Mouse (Mus musculus): ENCODE measurements around the gene Camta2. TPM values are rescaled to one million over a fixed set of nuclear protein-coding genes. Genes with fewer than 3 reads are reported as not detected.
A peak's percentile ranks its signal among the peaks of the same experiment; 100 is the strongest.

Camta2 gene
- polyA plus RNA-seq, 1 experiment from 2014 or later = 14.1 TPM

- H3K4me1 ChIP-seq = peaks cover 65% of the 10 kb centered on the region
- WGBS = 83% methylated on average over 2 of the region's 2 CpGs
- H3K4me3 ChIP-seq (replicated peaks) = 0 out of 2 replicates have a peak overlapping the region, but pooled peaks have one; percentile 2
- no peaks in the 10 kb centered on the region for H3K9me3 ChIP-seq (replicated peaks)
- no peak for ATAC-seq (replicated peaks; ENCODE audit: low FRiP score)
- no peaks in the 10 kb centered on the region for H3K27me3 ChIP-seq
- H3K4me2 ChIP-seq = peak overlapping the region; percentile 95
- peaks cover 51% of the 10 kb centered on the region for H3K36me3 ChIP-seq
- no peak overlapping the region for H3K9ac ChIP-seq
- H3K27ac ChIP-seq = no peak overlapping the region
Observed at GRCm38 (mm10) chr11:70651391-70651790, 36.5 kb downstream of the Camta2 start.

GRCm38 (mm10) chr11:70650322-70651175 lies 37.4 kb downstream of the Camta2 start:
- H3K4me1 ChIP-seq = peaks cover 65% of the 10 kb centered on the region
- H3K4me3 ChIP-seq (replicated peaks) = peak overlapping the region; percentile 4; the same call in 1 of the 2 replicates
- peaks cover 54% of the 10 kb centered on the region for H3K36me3 ChIP-seq
- no peaks in the 10 kb centered on the region for H3K27me3 ChIP-seq
- WGBS = 71% methylated on average over 12 of the region's 12 CpGs
- ATAC-seq (replicated peaks; ENCODE audit: low FRiP score) = no peak
- no peak overlapping the region for H3K9ac ChIP-seq
- H3K9me3 ChIP-seq (replicated peaks) = no peaks in the 10 kb centered on the region
- peak overlapping the region; percentile 95; the same call in 1 of the 2 replicates for H3K4me2 ChIP-seq
- peak overlapping the region; percentile 35; the same call in 1 of the 2 replicates for H3K27ac ChIP-seq

GRCm38 (mm10) chr11:70649185-70649734 lies 38.6 kb downstream of the Camta2 start:
- Histone ChIP-seq H3K27ac (no peak overlapping the region), H3K36me3 (peaks cover 67% of the 10 kb centered on the region), H3K4me1 (peaks cover 66% of the 10 kb centered on the region), H3K9ac (peak overlapping the region; percentile 87; the same call in 1 of the 2 replicates), H3K27me3 (no peaks in the 10 kb centered on the region), H3K9me3 (replicated peaks) (no peaks in the 10 kb centered on the region), H3K4me2 (peak overlapping the region; percentile 96), H3K4me3 (replicated peaks) (peak overlapping the region; percentile 84)
- WGBS = 71% methylated on average over 8 of the region's 8 CpGs
- ATAC-seq (replicated peaks; ENCODE audit: low FRiP score) = no peak

- peak overlapping the region; percentile 99; the same call in 1 of the 2 replicates for H3K27ac ChIP-seq
- H3K36me3 ChIP-seq = peaks cover 74% of the 10 kb centered on the region
- peak overlapping the region; percentile 96 for H3K4me2 ChIP-seq
- no peaks in the 10 kb centered on the region for H3K9me3 ChIP-seq (replicated peaks)
- peak overlapping the region; percentile 84 for H3K4me3 ChIP-seq (replicated peaks)
- no peak for ATAC-seq (replicated peaks; ENCODE audit: low FRiP score)
- H3K9ac ChIP-seq = peak overlapping the region; percentile 87
- no peaks in the 10 kb centered on the region for H3K27me3 ChIP-seq
- H3K4me1 ChIP-seq = peaks cover 66% of the 10 kb centered on the region
- 80% methylated on average over 4 of the region's 4 CpGs for WGBS
Observed at GRCm38 (mm10) chr11:70648512-70648911, 39.4 kb downstream of the Camta2 start.

- ATAC-seq (replicated peaks; ENCODE audit: low FRiP score) = peak; percentile 17; the same call in 1 of the 2 replicates
- Histone ChIP-seq H3K4me3 (replicated peaks) (peak overlapping the region; percentile 84), H3K27me3 (no peaks in the 10 kb centered on the region), H3K4me1 (peaks cover 64% of the 10 kb centered on the region), H3K27ac (peak overlapping the region; percentile 99), H3K9me3 (replicated peaks) (no peaks in the 10 kb centered on the region), H3K9ac (peak overlapping the region; percentile 87), H3K4me2 (peak overlapping the region; percentile 96), H3K36me3 (peaks cover 77% of the 10 kb centered on the region)
- WGBS = 3% methylated on average over 28 of the region's 28 CpGs
Observed at GRCm38 (mm10) chr11:70647716-70648420, 40.0 kb downstream of the Camta2 start.

GRCm38 (mm10) chr11:70646691-70647650 lies 40.9 kb downstream of the Camta2 start, which contains the start of the genes Rnf167 and Slc25a11:
Gene Rnf167 (plus strand): TSS chr11:70647235.
Gene Slc25a11 (minus strand): TSS chr11:70647479.
- Histone ChIP-seq H3K9ac (peak within 1 kb of the TSS; percentile 87), H3K36me3 (peaks cover 72% of the 10 kb centered on the region), H3K4me2 (peak within 1 kb of the TSS; percentile 96), H3K27me3 (no peaks in the 10 kb centered on the region), H3K4me1 (peaks cover 55% of the 10 kb centered on the region), H3K4me3 (replicated peaks) (peak within 1 kb of the TSS; percentile 84), H3K9me3 (replicated peaks) (no peaks in the 10 kb centered on the region), H3K27ac (peak within 1 kb of the TSS; percentile 99)
- ATAC-seq (replicated peaks; ENCODE audit: low FRiP score) = peak; percentile 92
- under 1% methylated on average over 63 of the region's 63 CpGs for WGBS

- ATAC-seq (replicated peaks; ENCODE audit: low FRiP score) = no peak
- WGBS = 10% methylated on average over 3 of the region's 3 CpGs
Observed at GRCm38 (mm10) chr11:70646259-70646555, 41.7 kb downstream of the Camta2 start.

GRCm38 (mm10) chr11:70645461-70646258 lies 42.2 kb downstream of the Camta2 start:
- Histone ChIP-seq H3K9ac (peak overlapping the region; percentile 76), H3K4me2 (peak overlapping the region; percentile 82), H3K4me3 (replicated peaks) (peak overlapping the region; percentile 84), H3K9me3 (replicated peaks) (no peaks in the 10 kb centered on the region), H3K27me3 (no peaks in the 10 kb centered on the region), H3K4me1 (peaks cover 42% of the 10 kb centered on the region), H3K36me3 (peaks cover 59% of the 10 kb centered on the region), H3K27ac (peak overlapping the region; percentile 93)
- no peak for ATAC-seq (replicated peaks; ENCODE audit: low FRiP score)
- WGBS = 86% methylated on average over 12 of the region's 12 CpGs

More at GRCm38 (mm10) chr11:70646259-70646555, 41.7 kb downstream of the Camta2 start:
- Histone ChIP-seq H3K27ac (peak overlapping the region; percentile 93), H3K36me3 (peaks cover 64% of the 10 kb centered on the region), H3K27me3 (no peaks in the 10 kb centered on the region), H3K4me2 (peak overlapping the region; percentile 82), H3K9me3 (replicated peaks) (no peaks in the 10 kb centered on the region), H3K9ac (peak overlapping the region; percentile 76), H3K4me1 (peaks cover 48% of the 10 kb centered on the region), H3K4me3 (replicated peaks) (peak overlapping the region; percentile 84)

- Histone ChIP-seq H3K9ac (no peak overlapping the region), H3K36me3 (peaks cover 49% of the 10 kb centered on the region), H3K27me3 (no peaks in the 10 kb centered on the region), H3K4me1 (peaks cover 34% of the 10 kb centered on the region), H3K9me3 (replicated peaks) (no peaks in the 10 kb centered on the region), H3K4me3 (replicated peaks) (no peak overlapping the region), H3K4me2 (no peak overlapping the region), H3K27ac (no peak overlapping the region)
- WGBS = 95% methylated on average over 8 of the region's 8 CpGs
- no peak for ATAC-seq (replicated peaks; ENCODE audit: low FRiP score)
Observed at GRCm38 (mm10) chr11:70644564-70645103, 43.3 kb downstream of the Camta2 start.

- ATAC-seq (replicated peaks; ENCODE audit: low FRiP score) = no peak
- H3K9ac ChIP-seq = no peak overlapping the region
- peaks cover 18% of the 10 kb centered on the region for H3K4me1 ChIP-seq
- no peak overlapping the region for H3K27ac ChIP-seq
- WGBS = 94% methylated on average over 6 of the region's 6 CpGs
- no peak overlapping the region for H3K4me3 ChIP-seq (replicated peaks)
- H3K4me2 ChIP-seq = no peak overlapping the region
- no peaks in the 10 kb centered on the region for H3K9me3 ChIP-seq (replicated peaks)
- H3K27me3 ChIP-seq = no peaks in the 10 kb centered on the region
- peaks cover 34% of the 10 kb centered on the region for H3K36me3 ChIP-seq
Observed at GRCm38 (mm10) chr11:70643051-70643450, 44.9 kb downstream of the Camta2 start.
